Mouse (Mus musculus) forebrain, embryonic 14.5 days (tissue): Measurements from ENCODE around the gene Shld2. TPM values are rescaled to one million over a fixed set of nuclear protein-coding genes. Genes with fewer than 3 reads are reported as not detected.

ENCODE experiments used
- ATAC-seq: fragments of 200-750 bp; cut with Nextera tagmentation; 2 replicates; pipeline ENCODE4 v1.8.0; 2017; ENCODE audit warnings: mild to moderate bottlenecking, moderate library complexity
- DNase-seq: peaks from one replicate; pipeline ENCODE4 v3.0.0-alpha.2; 2015; ENCODE audit warnings: low spot score
- H3K27ac ChIP-seq: fragments of 300-500 bp; sonication (generic); 2 replicates; pipeline ENCODE4 v1.5.1; 2014; ENCODE audit warnings: low read depth, mild to moderate bottlenecking, control low read depth, low read length, moderate library complexity
- H3K27me3 ChIP-seq: fragments of 300-500 bp; sonication (generic); replicated peaks from 2 replicates; pipeline ENCODE4 v1.6.1; 2014; ENCODE audit warnings: low read length, control low read depth, mixed read lengths; ENCODE audit not compliant: control insufficient read depth, insufficient read depth
- H3K36me3 ChIP-seq: fragments of 300-500 bp; sonication (generic); 2 replicates; pipeline ENCODE4 v1.6.1; 2014; ENCODE audit warnings: low read length, control low read depth; ENCODE audit not compliant: control insufficient read depth, insufficient read depth
- H3K4me1 ChIP-seq: fragments of 300-500 bp; sonication (generic); 2 replicates; pipeline ENCODE4 v1.6.1; 2014; ENCODE audit warnings: antibody characterized with exemption, low read length, control low read depth; ENCODE audit not compliant: control insufficient read depth, insufficient read depth
- H3K4me2 ChIP-seq: fragments of 300-500 bp; sonication (generic); 2 replicates; pipeline ENCODE4 v1.6.1; 2014; ENCODE audit warnings: mild to moderate bottlenecking, control low read depth, low read length
- H3K4me3 ChIP-seq: fragments of 300-500 bp; sonication (generic); 2 replicates; pipeline ENCODE4 v1.5.1; 2014; ENCODE audit warnings: low read depth, low read length, control low read depth
- H3K9ac ChIP-seq: fragments of 300-500 bp; sonication (generic); 2 replicates; pipeline ENCODE4 v1.6.1; 2014; ENCODE audit warnings: mild to moderate bottlenecking, low read length, control low read depth, moderate library complexity
- H3K9me3 ChIP-seq: fragments of 300-500 bp; sonication (generic); replicated peaks from 2 replicates; pipeline ENCODE4 v1.6.1; 2016; ENCODE audit warnings: low read length, control low read depth, mixed read lengths; ENCODE audit not compliant: control insufficient read depth
- WGBS: fragments of 180-500 bp; shearing (Covaris S2); extraction: QIAGEN DNeasy Blood & Tissue Kit; methylation state at CpG from one replicate; pipeline ENCODE4 v1.1.7; 2014; 5-methylcytosine and 5-hydroxymethylcytosine counted together
- polyA plus RNA-seq: library from polyadenylated mRNA; unstranded; fragments of >200 nt; fragmentation: Nextera tagmentation; extraction: Ambion mirVana; gene quantifications from 2 replicates; pipeline ENCODE4 v1.2.1, GENCODE M21; 2014

Shld2 gene
- polyA plus RNA-seq, 1 experiment from 2014 or later, result 8.6 TPM

GRCm38 (mm10) chr14:34302681-34303242 is 7.5 kb downstream of the Shld2 start:
- H3K9ac ChIP-seq, result no peak overlapping the region
- H3K27me3 ChIP-seq, result no peaks in the 10 kb centered on the region
- 87% methylated on average over 5 of the region's 5 CpGs for WGBS
- no peak overlapping the region for H3K4me2 ChIP-seq
- no peak overlapping the region for H3K4me3 ChIP-seq
- H3K4me1 ChIP-seq, result no peaks in the 10 kb centered on the region
- H3K27ac ChIP-seq, result no peak overlapping the region
- ATAC-seq (no peak), DNase-seq (no peak)
- H3K36me3 ChIP-seq, result no peaks in the 10 kb centered on the region
- no peaks in the 10 kb centered on the region for H3K9me3 ChIP-seq

DNA sequence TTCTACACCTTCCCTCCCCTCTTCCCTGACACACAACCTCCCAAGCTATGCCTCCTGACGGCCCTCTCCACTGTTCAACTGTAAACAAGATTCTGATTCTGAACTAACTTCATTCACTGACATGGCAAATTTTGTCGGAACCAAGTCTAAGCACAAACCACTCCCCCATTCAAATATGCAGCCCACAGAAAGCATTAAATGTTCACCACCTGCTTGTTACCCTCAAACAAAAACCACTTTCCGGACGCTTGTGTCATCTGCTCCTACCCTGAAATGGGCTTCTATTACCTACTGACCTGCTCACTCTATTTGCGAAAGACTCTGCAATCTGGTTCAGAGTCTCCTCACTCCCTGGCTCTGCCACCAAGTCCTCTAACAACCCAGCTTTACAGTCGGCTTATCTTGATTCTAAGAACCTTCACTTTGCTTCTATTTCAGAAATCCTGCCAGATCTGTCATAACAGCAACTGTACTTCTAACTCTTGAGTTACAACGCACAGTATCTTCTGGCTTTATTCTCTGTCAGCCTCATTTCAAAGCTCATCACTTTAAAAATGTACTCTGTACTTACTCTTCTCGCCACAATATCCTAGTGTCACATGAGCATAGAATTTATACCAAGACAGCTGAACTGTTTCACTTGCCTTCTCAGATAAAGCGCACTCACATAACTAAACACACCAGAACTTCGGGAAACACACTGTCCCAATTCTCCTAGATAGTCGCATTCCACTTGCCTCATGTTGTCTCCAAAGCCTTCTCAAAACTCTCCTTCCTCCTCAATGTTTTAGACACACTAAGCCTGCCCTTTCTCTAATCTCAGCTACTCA is 11.2 kb downstream of the Shld2 start:
- Histone ChIP-seq H3K4me1 (no peaks in the 10 kb centered on the region), H3K27ac (no peak overlapping the region), H3K9me3 (no peaks in the 10 kb centered on the region), H3K4me3 (no peak overlapping the region), H3K27me3 (no peaks in the 10 kb centered on the region), H3K36me3 (no peaks in the 10 kb centered on the region), H3K9ac (no peak overlapping the region), H3K4me2 (no peak overlapping the region)
- ATAC-seq (no peak), DNase-seq (no peak)
- WGBS, result 81% methylated on average over 11 of the region's 11 CpGs

GRCm38 (mm10) chr14:34297634-34298033 is 12.7 kb downstream of the Shld2 start:
- no peaks in the 10 kb centered on the region for H3K36me3 ChIP-seq
- H3K4me3 ChIP-seq, result no peak overlapping the region
- DNase-seq (no peak), ATAC-seq (no peak)
- no peak overlapping the region for H3K27ac ChIP-seq
- H3K4me2 ChIP-seq, result no peak overlapping the region
- no peak overlapping the region for H3K9ac ChIP-seq
- no peaks in the 10 kb centered on the region for H3K4me1 ChIP-seq
- H3K27me3 ChIP-seq, result no peaks in the 10 kb centered on the region
- 59% methylated on average over 2 of the region's 2 CpGs for WGBS
- no peaks in the 10 kb centered on the region for H3K9me3 ChIP-seq

DNA sequence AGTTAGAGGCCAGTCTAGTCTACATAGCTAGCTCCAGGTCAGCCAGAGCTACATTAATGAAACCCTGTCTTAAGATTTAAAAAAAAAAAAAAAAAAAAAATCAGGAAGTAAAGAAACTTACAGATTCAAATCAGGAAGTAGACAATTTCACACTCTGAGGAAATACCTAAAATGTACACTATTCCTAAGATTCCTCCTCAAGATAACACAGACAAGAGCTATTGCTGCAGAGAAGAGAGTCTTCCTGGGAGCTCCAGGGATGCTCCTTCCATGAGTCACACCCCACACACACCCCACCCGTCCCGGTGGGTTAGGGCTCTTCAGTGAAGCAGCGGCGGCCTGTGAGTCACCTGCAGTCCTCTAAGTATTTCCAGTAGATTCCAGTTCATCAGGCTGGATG is 13.3 kb downstream of the Shld2 start:
- WGBS, result 84% methylated on average over 4 of the region's 4 CpGs
- ATAC-seq, result no peak
- DNase-seq, result no peak

DNA sequence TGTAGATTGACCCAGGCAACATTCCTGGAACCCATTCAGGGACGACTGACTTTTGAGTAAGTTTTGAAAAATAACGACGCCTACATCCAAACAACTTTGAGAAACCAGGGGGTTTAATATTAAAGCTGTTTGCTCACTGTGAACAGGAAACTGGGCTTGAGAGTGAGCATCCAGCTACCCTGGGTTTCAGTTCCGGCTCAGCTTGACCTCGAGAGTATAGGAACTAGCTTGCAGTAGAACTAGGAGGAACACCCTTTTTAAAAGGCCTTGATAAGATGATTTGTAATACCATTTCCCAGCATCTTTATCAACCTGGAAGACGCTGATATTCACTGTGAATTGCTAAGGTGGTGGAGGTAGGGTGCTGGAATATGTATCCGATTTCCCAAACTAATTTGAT is 13.9 kb downstream of the Shld2 start:
- DNase-seq, result no peak
- 85% methylated on average over 7 of the region's 7 CpGs for WGBS
- no peaks in the 10 kb centered on the region for H3K9me3 ChIP-seq
- H3K4me3 ChIP-seq, result no peak overlapping the region
- no peaks in the 10 kb centered on the region for H3K27me3 ChIP-seq
- ATAC-seq, result no peak
- no peaks in the 10 kb centered on the region for H3K4me1 ChIP-seq
- H3K36me3 ChIP-seq, result no peaks in the 10 kb centered on the region
- no peak overlapping the region for H3K9ac ChIP-seq
- no peak overlapping the region for H3K27ac ChIP-seq
- no peak overlapping the region for H3K4me2 ChIP-seq

More for the DNA sequence above, 13.3 kb downstream of the Shld2 start:
- Histone ChIP-seq H3K4me3 (no peak overlapping the region), H3K4me2 (no peak overlapping the region), H3K4me1 (no peaks in the 10 kb centered on the region), H3K9me3 (no peaks in the 10 kb centered on the region), H3K9ac (no peak overlapping the region), H3K27me3 (no peaks in the 10 kb centered on the region), H3K27ac (no peak overlapping the region), H3K36me3 (no peaks in the 10 kb centered on the region)

GRCm38 (mm10) chr14:34293641-34294040 is 16.7 kb downstream of the Shld2 start:
- WGBS, result 91% methylated on average over 3 of the region's 3 CpGs
- Histone ChIP-seq H3K4me1 (no peaks in the 10 kb centered on the region), H3K36me3 (no peaks in the 10 kb centered on the region), H3K27ac (no peak overlapping the region), H3K4me2 (no peak overlapping the region), H3K9me3 (no peaks in the 10 kb centered on the region), H3K4me3 (no peak overlapping the region), H3K27me3 (no peaks in the 10 kb centered on the region), H3K9ac (no peak overlapping the region)
- ATAC-seq (no peak), DNase-seq (no peak)

- Histone ChIP-seq H3K27me3 (no peaks in the 10 kb centered on the region), H3K4me3 (no peak overlapping the region), H3K27ac (no peak overlapping the region), H3K36me3 (no peaks in the 10 kb centered on the region), H3K9me3 (no peaks in the 10 kb centered on the region), H3K4me1 (no peaks in the 10 kb centered on the region), H3K9ac (no peak overlapping the region), H3K4me2 (no peak overlapping the region)
- no peak for ATAC-seq
- DNase-seq, result no peak
- 46% methylated on average over 1 of the region's 1 CpGs for WGBS
Measured at GRCm38 (mm10) chr14:34290229-34290628, 20.1 kb downstream of the Shld2 start.

GRCm38 (mm10) chr14:34289259-34290015 is 20.9 kb downstream of the Shld2 start:
- H3K4me1 ChIP-seq, result no peaks in the 10 kb centered on the region
- WGBS, result 95% methylated on average over 3 of the region's 3 CpGs
- H3K4me3 ChIP-seq, result no peak overlapping the region
- no peak overlapping the region for H3K4me2 ChIP-seq
- H3K27me3 ChIP-seq, result no peaks in the 10 kb centered on the region
- ATAC-seq, result no peak
- DNase-seq, result no peak
- H3K36me3 ChIP-seq, result no peaks in the 10 kb centered on the region
- no peak overlapping the region for H3K9ac ChIP-seq
- no peak overlapping the region for H3K27ac ChIP-seq
- no peaks in the 10 kb centered on the region for H3K9me3 ChIP-seq

GRCm38 (mm10) chr14:34288396-34288795 is 21.9 kb downstream of the Shld2 start:
- H3K4me2 ChIP-seq, result no peak overlapping the region
- DNase-seq, result no peak
- no peaks in the 10 kb centered on the region for H3K36me3 ChIP-seq
- no peaks in the 10 kb centered on the region for H3K27me3 ChIP-seq
- H3K4me1 ChIP-seq, result no peaks in the 10 kb centered on the region
- no peak overlapping the region for H3K4me3 ChIP-seq
- WGBS, result 86% methylated on average over 2 of the region's 2 CpGs
- H3K27ac ChIP-seq, result no peak overlapping the region
- H3K9ac ChIP-seq, result no peak overlapping the region
- H3K9me3 ChIP-seq, result no peaks in the 10 kb centered on the region
- ATAC-seq, result no peak
